Mouse (Mus musculus): ENCODE measurements around the gene Auts2. TPM values are rescaled to one million over a fixed set of nuclear protein-coding genes. Genes with fewer than 3 reads are reported as not detected.

Auts2 gene
- total and polyA plus RNA-seq, 3 experiments = not detected

DNA sequence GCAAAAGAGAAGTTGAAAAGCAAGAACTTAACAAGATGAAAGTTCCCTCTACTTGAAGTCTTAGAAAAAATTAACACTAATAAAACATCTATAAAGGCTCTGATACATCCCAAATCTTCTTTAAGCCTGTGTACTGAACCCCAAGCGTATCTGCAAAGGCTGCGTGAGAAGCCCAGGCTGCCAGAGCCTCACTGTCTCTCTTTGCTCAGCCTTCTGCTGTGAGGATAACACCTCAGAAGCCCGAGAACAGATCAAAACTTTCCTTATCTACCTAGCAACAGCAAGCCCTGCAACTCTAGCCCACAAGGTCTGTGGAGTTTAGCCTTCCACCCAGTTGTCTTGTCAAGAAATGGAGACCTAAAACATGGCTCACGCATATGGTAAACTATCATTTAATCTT, 240.4 kb downstream of the Auts2 start:
- TF ChIP-seq TBP (conservative IDR thresholded peaks at IDR 0.05; ENCODE audit: low read depth, low read length) = no peak
- no peak for TF ChIP-seq BHLHE40 (IDR thresholded peaks at IDR 0.05; ENCODE audit: low read depth, low read length)
- TF ChIP-seq ZMIZ1 (IDR thresholded peaks at IDR 0.05; ENCODE audit: low read depth, low read length) = no peak
- TF ChIP-seq MEF2A (IDR thresholded peaks at IDR 0.05; ENCODE audit: borderline replicate concordance, low read depth, low read length) = no peak
- no peak for TF ChIP-seq MYC (IDR thresholded peaks at IDR 0.05; ENCODE audit: low read depth, low read length)
- TF ChIP-seq SIN3A (IDR thresholded peaks at IDR 0.05; ENCODE audit: low read length) = no peak
- TF ChIP-seq MAZ (IDR thresholded peaks at IDR 0.05; ENCODE audit: low read depth, low read length) = no peak
- TF ChIP-seq ZKSCAN1 (IDR thresholded peaks at IDR 0.05; ENCODE audit: borderline replicate concordance, low read depth, low read length) = no peak
- no peak for TF ChIP-seq RAD21 (IDR thresholded peaks at IDR 0.05; ENCODE audit: low read depth, low read length)
- TF ChIP-seq ETS1 (conservative IDR thresholded peaks at IDR 0.05; ENCODE audit: low read depth, low read length) = no peak
- no peak for TF ChIP-seq MAFK (IDR thresholded peaks at IDR 0.05; ENCODE audit: insufficient replicate concordance, low read length)
- no peak for TF ChIP-seq EP300 (IDR thresholded peaks at IDR 0.05; ENCODE audit: low read length)
- TF ChIP-seq IRF4 (IDR thresholded peaks at IDR 0.05; ENCODE audit: low read depth, low read length) = no peak
- DNase-seq (ENCODE audit: extremely low read depth) = no peak
- Histone ChIP-seq H3K4me2 (ENCODE audit: insufficient read depth, low read depth, poor library complexity, severe bottlenecking) (no peak overlapping the region), H3K9ac (ENCODE audit: insufficient read depth, low read depth) (no peak overlapping the region), H3K27me3 (replicated peaks) (no peaks in the 10 kb centered on the region), H3K4me3 (replicated peaks in 1 of 3; ENCODE audit: low read depth in 2 of 3, low read length in 2 of 3, poor library complexity in 1 of 3) (no peak overlapping the region), H3K9me3 (replicated peaks; ENCODE audit: low read length) (peaks cover 61% of the 10 kb centered on the region), H3K27ac (ENCODE audit: insufficient read depth, low read depth) (no peak overlapping the region), H3K36me3 (replicated peaks in 1 of 2; ENCODE audit: control insufficient read depth in 1 of 2, insufficient read depth in 1 of 2, low read length in 1 of 2) (no peaks in the 10 kb centered on the region), H3K79me2 (replicated peaks; ENCODE audit: control insufficient read depth, extremely low read depth, insufficient read depth, poor library complexity, severe bottlenecking) (no peaks in the 10 kb centered on the region), H3K4me1 (ENCODE audit: control insufficient read depth in 1 of 2, insufficient read depth in 2 of 2) (no peaks in the 10 kb centered on the region)
- dilution Hi-C loops (cut with MboI; ENCODE audit: extremely low pct_ligation_motif_present, extremely low pct_unique_long_range_greater_than_20kb, low sequenced_read_pairs) (no loop called here), in situ Hi-C loops (cut with MboI; ENCODE audit: low pct_ligation_motif_present, low pct_unique_long_range_greater_than_20kb, low sequenced_read_pairs) (no loop called here)

DNA sequence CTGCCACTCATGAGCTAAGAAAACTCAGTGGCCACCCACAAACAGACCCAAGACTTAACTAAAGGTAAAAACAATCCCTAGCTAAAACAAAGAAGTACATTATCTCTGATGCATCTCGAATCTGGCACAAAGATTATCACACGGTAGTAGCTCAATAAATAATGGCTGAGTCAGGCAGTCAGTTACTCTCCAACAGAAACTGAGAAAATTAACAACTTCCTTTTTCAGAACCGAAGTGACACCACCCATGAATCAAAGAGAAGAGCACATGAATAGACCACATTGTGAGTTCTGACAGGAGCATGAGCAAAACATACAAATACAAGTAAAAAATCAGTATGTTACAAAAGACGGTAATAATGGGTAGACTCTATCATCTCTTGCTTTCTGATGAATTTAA, 242.3 kb downstream of the Auts2 start:
- Histone ChIP-seq H3K27ac (ENCODE audit: insufficient read depth, low read depth) (no peak overlapping the region), H3K9me3 (replicated peaks; ENCODE audit: low read length) (peaks cover 64% of the 10 kb centered on the region), H3K36me3 (replicated peaks in 1 of 2; ENCODE audit: control insufficient read depth in 1 of 2, insufficient read depth in 1 of 2, low read length in 1 of 2) (no peaks in the 10 kb centered on the region), H3K4me3 (replicated peaks in 1 of 3; ENCODE audit: low read depth in 2 of 3, low read length in 2 of 3, poor library complexity in 1 of 3) (no peak overlapping the region), H3K9ac (ENCODE audit: insufficient read depth, low read depth) (no peak overlapping the region), H3K4me1 (ENCODE audit: control insufficient read depth in 1 of 2, insufficient read depth in 2 of 2) (no peaks in the 10 kb centered on the region), H3K4me2 (ENCODE audit: insufficient read depth, low read depth, poor library complexity, severe bottlenecking) (no peak overlapping the region), H3K79me2 (replicated peaks; ENCODE audit: control insufficient read depth, extremely low read depth, insufficient read depth, poor library complexity, severe bottlenecking) (no peaks in the 10 kb centered on the region), H3K27me3 (replicated peaks) (no peaks in the 10 kb centered on the region)
- no peak for DNase-seq (ENCODE audit: extremely low read depth)
- dilution Hi-C loops (cut with MboI; ENCODE audit: extremely low pct_ligation_motif_present, extremely low pct_unique_long_range_greater_than_20kb, low sequenced_read_pairs) (no loop called here), in situ Hi-C loops (cut with MboI; ENCODE audit: low pct_ligation_motif_present, low pct_unique_long_range_greater_than_20kb, low sequenced_read_pairs) (no loop called here)
- TF ChIP-seq MEF2A (IDR thresholded peaks at IDR 0.05; ENCODE audit: borderline replicate concordance, low read depth, low read length) = no peak
- no peak for TF ChIP-seq USF2 (conservative IDR thresholded peaks at IDR 0.05; ENCODE audit: low read depth, low read length)
- TF ChIP-seq CHD1 (IDR thresholded peaks at IDR 0.05; ENCODE audit: low read depth, low read length) = no peak
- TF ChIP-seq PAX5 (IDR thresholded peaks at IDR 0.05; ENCODE audit: low read length) = no peak
- TF ChIP-seq JUN (IDR thresholded peaks at IDR 0.05; ENCODE audit: insufficient read depth, low read depth, low read length) = no peak
- no peak for TF ChIP-seq POLR2AphosphoS2 (IDR thresholded peaks at IDR 0.05; ENCODE audit: low read depth, low read length)
- TF ChIP-seq HCFC1 (IDR thresholded peaks at IDR 0.05; ENCODE audit: low read depth, low read length) = no peak
- no peak for TF ChIP-seq GABPA (IDR thresholded peaks at IDR 0.05; ENCODE audit: insufficient replicate concordance, low read depth, low read length)
- no peak for TF ChIP-seq TBP (conservative IDR thresholded peaks at IDR 0.05; ENCODE audit: low read depth, low read length)
- TF ChIP-seq MAZ (IDR thresholded peaks at IDR 0.05; ENCODE audit: low read depth, low read length) = no peak
- TF ChIP-seq ZNF384 (IDR thresholded peaks at IDR 0.05; ENCODE audit: low read depth, low read length) = no peak
- no peak for TF ChIP-seq RAD21 (IDR thresholded peaks at IDR 0.05; ENCODE audit: low read depth, low read length)

Measured in CH12.LX (cell line).